Mouse (Mus musculus) forelimb bud, embryonic 11.5 days (tissue): ENCODE results near the gene Tmem183a.

Experiments used
- DNase-seq: peaks from one replicate; pipeline ENCODE4 v3.0.0-alpha.2; 2012; ENCODE audit warnings: low read depth, low spot score

Tmem183a gene

DNA sequence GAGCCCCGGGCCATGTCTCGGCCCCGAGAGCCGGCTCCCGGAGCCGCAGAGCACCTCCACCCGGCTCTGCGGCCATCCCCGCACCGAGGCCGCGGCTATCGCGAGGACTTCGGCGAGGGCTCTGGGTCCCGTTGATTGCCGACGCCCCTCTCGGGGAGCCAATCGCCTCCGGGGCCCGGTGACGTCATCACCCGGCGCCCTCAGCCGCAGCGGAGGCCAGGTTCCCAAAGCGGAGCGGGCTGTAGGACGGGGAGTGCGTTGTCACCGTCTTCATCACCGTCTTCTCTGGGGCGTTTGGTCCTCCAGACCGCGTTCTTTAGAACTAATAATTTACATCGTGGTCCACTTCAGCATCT is at the start of gene Tmem183a:
Gene Tmem183a (minus strand): TSS at position 123 of the 356 bp plus-strand sequence.
- DNase-seq: peak; percentile 95

DNA sequence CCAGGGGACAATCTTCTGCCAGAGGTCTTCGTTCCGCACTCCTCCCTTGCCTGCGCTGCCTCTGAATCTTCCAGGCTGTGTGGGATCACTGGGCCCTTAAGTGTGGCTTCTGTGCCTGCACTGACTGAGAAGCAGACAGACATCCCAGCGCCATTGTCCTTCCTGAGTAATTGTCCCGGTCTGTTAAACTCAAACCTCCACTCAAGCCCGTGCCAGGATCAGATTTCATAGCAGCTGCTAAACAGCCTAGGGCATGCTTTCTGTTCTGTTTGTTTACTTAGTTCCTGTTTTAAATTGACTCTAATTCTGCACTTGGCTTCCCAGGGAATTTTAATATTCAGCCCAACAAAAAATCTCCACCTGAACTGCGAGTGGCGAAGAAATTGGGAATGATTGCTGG is 46.3 kb upstream of the Tmem183a start:
- DNase-seq: no peak

DNA sequence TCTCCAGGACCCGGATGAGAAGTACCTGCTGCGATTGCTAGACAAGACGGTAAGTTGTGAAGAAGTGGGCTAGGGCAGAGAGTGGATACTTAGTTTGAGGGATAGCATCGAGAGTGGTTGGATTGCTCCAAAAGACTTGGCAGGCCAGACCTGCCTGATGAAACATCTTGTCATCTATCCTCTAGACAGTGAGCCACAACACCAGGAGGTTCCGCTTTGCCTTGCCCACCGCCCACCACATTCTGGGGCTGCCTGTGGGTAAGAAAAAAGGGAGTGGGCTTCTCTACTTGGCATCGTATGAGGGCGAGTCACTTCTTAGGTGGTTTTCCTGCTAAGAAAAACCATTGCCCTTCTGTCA is 44.6 kb upstream of the Tmem183a start:
- DNase-seq: no peak

DNA sequence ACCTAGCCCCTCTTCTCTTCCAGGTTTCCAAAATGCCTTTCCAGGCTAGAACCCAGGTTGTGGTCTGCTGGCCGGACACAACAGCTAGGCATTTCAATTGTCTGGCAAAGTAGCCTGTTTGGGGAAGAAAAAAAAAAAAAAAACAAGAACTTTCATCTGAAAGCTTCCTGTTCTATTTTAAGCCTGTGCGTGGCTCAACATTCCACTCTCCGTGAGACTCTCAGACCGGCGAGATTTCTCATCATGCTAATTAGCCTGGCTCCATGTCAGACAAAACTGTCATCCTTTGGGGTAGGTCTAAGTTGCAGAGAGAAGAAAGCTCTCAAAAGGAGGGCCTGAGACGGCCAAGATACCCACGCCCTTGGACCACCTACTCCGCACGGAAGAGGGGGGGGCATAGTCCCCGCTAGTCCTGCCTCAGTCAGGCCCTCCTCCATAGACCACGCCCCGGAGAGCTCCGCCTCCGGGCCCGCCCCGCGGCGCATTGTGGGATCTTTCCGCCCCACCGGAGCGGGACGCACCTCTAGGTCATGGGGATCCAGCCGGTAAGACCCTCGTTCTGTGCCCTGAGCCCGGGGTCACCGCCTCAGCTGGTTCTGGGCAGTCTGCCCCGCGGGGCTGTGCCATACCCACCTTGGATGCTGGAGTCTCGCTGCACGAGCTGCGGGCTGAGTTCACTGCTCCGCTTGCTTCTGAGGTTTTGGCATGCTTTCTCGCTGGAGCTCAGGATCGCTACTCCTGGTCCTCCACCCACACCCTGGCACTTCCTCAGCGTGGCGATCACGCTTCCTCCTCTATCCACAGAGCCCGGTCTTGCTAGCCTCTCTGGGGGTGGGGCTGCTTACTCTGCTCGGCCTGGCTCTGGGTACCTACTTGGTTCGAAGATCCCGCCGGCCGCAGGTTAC is 44.0 kb upstream of the Tmem183a start, which contains the start of gene Cyb5r1:
Gene Cyb5r1 (plus strand): TSS at position 51 of the 905 bp plus-strand sequence.
- peak; percentile 74 for DNase-seq

DNA sequence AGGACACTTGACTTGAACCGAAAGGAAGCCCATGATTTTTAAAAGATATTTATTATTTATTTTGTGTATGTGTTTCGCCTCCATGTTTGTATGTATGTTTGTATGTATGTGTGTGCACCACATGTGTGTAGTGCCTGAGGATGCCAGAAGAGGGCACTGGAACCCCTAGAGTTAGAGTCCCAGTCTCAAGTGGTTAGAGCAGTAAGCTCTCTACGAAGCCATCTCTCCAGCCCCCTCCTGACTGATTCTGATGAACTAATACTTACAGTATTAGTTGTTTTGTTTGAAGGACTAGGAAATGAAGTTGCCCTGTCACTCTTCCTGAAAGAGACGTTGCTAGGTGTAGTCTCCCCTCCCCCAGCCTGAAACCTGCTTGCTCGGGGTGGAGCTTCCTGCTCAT is 38.0 kb upstream of the Tmem183a start:
- DNase-seq: no peak

DNA sequence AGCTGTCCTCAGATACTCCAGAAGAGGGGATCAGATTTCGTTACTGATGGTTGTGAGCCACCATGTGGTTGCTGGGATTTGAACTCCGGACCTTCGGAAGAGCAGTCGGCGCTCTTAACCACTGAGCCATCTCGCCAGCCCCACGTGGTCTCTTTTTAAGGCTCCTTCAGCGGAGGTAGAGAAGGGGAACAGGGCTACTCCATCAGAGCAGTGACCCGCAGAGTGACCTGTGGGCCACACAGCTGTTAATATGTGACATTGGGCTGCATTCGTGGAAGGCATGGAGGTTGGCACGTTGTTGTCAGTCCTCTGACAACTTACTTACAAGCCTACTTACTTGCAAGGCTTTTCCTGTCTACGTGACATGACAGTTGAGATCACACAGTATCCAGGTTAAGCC is 36.4 kb upstream of the Tmem183a start:
- DNase-seq: no peak

DNA sequence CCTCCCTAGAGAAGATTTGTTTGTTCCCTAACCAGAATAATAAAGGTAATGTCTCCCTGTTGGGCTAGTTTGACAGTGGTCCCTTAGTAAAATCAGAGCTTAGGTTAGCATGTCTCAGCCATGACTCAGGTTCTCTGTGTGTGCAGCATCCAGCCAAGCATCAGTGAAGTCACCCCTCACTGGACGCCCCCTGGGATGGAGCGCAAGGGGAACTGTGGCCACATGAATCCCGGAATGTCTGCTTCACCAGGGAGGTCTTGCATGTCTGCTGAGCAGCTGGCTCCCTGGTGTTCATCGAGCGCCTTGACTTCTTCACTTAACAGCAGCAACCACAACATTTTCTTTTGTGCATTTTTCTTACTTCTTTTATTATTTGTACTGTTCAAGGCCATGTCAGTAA is 32.0 kb upstream of the Tmem183a start:
- no peak for DNase-seq

DNA sequence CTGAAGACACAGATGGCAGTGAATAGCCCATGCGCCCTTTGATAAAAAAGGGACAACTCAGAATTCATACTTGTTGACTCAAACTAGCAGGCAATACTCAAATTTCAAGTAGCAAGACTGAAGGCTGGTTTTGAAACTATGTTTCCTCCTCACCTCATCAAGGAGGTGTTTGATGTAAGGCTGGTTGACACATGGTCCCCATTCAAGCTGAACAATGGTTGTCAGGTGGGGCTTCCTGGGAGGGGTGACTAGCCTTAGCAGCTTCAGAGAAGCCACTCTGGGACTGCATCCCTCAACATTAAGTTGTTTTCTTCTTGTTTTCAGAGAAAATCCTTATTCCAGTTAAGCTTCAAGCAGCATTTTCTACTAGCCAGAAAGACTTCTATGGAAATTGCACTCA is 23.9 kb upstream of the Tmem183a start, which contains the start of gene 4933406M09Rik:
Gene 4933406M09Rik (plus strand): TSS at position 275 of the 400 bp plus-strand sequence.
- no peak for DNase-seq

DNA sequence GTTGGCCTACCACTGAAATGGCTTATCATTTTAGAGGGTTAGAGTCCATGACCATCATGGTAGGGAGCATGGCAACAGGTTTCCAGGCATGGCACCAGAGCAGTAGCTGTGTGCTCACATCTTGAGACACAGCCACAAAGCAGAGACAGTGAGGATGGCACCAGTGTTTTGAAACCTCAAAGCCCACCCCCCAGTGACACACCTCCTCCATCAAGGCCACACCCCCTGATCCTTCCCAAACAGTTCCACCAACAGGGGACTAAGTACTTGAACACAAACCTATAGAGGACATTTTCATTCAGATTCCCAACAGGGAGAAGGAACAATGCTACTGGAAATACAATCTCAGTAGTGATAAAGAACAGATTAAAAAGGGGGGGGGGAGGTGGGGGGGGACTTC is 23.4 kb upstream of the Tmem183a start:
- DNase-seq: no peak

DNA sequence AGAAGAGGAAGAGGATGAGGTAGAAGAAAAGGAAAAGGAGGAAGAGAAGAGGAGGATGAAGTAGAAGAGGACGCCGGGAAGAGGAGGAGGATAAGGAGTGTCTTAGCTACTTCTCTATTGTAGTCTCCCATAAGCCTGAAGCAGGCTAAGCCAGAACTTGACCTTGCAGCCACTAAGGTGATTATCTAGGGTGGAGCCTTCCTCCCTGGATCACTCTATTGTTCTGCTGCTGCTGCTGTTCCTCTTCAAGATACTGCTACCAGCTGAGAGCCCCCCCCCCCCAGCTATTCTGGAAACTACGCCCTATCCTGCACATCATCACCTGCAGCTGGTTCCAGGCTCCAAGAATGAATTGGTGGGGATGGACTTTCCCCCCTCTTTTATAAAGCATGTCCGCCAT is 22.8 kb upstream of the Tmem183a start:
- DNase-seq: no peak

DNA sequence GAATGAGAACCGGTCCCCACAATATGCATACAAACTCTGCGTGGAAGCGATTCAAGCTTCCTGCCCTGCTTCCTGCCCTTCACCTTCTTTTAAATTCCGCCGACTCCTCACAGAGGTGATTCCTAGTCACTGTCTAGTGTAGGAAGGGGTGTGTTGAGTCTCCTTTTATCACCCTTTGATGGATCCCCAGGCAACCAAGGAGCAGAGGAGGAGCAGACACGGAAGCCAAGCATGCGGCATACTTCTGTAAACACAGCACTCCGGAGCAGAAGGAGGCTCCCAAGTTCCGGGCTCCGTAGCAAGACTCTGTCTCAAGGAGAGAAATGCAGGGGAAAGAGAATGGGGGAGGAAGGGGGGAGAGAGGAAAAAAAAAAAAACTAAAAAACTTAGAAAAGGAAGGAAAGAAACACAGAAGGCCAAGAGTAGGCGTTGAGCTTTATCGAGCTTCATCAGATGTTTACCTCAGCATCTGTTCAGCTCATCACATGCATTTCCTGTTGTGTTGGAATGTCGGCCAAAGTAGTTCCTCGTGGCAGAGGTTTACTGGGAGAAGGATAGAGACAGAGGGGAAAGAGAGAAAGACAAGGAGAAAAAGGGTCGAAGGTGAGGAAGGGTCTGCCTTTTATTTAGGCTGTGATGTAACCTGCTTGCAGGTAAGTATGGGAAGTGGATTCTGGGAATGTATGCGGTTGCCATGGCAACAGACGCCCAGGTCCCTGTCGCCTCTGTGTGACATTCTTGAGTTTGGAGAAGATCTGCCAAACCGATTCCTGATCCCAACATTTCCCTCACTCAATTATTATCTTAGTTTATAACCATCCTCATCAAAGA is 20.2 kb upstream of the Tmem183a start:
- peak; percentile 40 for DNase-seq

DNA sequence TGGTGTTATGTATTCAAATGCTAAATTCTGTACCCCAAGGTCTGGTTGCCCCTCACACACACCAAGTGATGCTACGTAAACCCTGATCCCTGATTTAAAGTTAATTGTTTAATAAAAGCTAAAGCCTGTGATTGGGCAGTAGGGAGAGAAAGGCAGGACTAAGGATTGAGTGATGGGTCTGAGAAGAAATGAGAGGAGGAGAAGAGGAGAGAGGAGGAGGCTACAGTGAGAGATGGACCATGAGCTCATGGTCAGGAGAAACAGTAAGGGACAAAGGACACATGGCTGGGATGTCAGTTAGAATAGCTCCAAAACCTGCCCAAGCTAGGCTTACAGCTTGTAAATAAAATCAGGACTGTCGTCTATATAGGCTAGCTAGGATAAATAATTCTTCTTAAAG is 19.3 kb upstream of the Tmem183a start:
- no peak for DNase-seq

DNA sequence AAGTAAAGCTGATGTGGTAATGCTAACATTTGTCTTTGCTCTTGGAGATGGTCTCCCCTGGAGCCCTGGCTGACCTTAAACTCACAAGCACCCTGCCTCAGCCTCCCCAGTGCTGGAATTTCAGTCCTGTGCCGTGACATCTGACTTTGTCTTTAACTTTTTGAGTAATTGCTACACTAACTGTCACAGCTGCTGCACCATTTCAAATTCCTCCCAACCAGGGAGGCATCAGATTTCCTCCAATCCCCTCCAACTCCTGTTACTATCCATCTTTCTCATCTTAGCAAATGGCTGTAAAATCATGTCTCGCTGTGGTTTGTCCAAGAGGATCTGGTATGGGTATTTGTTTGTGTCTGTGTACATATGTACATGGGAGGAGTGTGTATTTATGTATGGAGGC is 12.3 kb upstream of the Tmem183a start:
- no peak for DNase-seq

DNA sequence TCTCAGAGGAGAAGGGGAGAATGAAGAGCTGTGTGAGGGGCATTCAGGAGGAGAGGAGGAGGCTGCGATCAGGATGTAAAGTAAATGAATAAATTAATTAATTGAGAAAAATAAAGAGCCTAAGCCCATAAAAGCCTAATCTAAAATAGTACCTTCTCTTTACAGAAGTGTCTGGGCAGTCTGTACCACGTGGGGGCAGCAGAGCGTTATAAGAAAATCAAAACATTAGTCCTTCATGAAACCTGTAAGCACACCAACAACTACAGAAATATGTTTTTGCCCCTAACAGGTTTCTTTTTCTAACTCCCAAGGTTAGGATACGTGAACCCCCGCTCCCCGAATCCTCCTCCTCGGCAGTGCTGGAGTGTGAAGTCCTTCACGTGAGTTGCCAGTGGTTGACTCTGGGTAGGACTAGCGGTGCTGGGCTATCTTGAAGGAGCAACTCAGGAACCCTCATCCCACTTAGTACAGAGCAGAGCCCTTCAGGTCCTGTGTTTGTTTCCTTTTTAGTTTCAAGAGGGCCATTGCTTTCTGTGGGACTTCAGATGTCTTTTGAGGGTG is 7.1 kb upstream of the Tmem183a start:
- DNase-seq: no peak

DNA sequence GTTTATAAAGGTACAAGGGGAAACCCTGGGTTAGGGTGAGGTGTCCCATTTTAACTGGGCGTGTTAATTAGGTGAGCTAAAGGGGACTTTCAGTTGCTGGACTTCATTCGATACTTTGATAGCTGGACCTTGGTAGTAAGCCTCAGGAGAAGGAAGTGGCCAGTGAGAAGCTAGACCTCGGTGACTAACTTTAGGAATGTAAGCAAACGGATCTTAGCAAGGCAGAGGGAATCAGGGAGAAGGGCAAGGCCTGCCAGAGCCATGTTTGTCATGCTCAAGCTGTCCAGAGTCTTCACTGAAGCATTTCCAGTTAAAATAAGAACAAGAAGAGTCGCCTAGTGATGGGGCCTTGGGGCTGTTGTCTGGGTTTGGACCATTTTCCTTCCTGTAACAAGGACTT is 3.7 kb upstream of the Tmem183a start:
- DNase-seq: no peak

DNA sequence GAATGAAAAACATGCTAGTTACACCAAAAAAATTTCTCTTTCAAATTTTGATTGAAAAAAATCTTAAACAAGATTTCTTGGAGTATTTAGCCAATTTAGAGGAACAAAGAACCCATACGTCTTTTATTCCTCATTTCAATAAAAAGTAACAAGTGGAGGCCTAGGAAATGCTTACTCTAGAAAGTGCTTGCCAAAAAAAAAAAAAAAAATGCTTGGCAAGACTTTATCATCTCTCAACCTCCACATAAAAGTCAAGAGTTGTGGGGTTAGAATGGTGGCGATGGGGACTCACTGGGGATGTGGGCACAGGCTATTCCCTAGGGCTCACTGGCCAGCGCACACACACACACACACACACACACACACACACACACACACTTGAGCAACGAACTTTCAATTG is 1.4 kb upstream of the Tmem183a start:
- DNase-seq: no peak

DNA sequence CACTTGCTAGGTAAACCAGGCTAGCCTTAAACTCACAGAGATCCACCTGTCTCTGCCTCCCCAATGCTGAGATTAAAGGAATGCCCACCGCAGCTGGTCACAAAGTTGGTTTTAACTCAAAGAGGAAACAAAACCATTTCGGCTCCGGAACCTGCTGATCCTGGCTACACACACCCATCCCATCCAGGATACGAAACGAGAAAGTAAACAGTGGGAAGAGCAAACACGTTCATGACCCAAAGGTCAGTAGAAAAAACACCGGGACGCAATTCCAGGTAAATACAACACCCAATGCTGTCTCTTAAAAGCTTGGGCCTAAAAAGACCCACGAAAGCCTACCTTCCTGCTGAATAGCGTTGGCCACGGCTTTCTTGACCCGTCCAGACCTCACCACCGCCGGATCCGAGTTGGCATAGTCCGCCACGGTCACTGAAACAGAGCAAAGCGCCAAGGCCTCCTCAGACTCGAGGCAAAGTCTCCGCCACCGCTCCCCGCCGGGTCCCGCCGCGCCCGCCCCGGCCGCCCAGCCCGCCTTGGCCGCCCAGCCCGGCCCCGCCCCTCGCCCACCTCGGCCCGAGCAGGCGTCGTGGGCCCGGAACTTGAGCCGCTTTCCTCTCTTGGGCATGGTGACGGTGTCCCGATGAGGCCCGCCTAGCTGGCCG is 453 bp downstream of the Tmem183a start:
- no peak for DNase-seq

DNA sequence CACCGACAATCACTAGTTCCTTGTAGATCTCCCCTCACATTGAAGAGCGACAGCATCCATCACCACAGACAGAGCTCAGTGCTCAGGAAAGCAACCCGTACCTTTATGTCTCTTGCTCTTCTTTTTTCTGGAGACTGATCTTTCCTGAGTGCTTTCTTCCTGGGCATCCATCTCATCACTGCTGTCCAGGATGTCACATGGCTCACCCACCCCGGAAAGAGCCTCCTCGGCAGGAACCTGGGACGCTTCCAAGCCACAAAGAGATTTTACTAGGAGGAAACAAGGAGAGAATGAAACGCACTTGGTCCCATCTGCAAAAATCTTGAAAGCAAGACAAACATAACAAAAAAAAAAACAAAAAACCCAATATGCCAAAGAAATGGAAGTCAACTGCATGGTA is 1.1 kb downstream of the Tmem183a start:
- DNase-seq: no peak

DNA sequence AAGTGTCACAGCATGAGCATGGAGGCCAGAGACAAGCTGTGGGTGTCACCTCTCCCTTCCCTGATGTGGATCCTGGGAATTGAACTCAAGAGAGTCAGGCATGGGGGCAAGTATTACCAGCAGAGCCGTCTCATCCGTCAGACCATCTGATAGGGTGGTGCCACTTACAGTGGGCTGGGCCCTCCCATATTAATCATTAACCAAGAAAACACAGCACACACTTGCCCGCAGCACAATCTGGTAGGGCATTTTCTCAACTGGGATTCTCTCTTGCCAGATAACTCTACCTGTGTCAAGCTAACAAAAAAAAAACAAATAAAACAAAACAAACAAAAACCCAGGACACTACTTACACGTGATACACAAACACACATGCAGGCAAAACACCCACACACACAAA is 4.3 kb downstream of the Tmem183a start:
- no peak for DNase-seq

DNA sequence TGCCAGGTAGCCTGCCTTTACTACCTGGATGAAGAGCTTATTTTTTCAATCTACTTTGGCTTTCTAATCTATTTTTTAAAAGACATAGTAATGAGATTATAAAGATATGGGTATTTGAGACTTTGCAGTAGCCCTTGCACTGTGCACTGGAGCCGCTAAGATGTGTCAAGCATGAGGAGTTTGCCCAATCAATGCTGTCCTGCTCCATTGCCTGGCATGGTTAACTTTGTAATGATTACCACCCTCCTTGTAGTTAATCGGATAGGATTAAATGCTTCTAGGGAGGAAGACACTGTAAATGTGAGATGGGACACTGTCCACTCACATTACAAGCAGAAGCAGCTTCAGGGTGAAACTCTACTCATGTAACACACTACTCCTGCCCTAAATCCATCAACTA is 8.5 kb downstream of the Tmem183a start:
- no peak for DNase-seq

DNA sequence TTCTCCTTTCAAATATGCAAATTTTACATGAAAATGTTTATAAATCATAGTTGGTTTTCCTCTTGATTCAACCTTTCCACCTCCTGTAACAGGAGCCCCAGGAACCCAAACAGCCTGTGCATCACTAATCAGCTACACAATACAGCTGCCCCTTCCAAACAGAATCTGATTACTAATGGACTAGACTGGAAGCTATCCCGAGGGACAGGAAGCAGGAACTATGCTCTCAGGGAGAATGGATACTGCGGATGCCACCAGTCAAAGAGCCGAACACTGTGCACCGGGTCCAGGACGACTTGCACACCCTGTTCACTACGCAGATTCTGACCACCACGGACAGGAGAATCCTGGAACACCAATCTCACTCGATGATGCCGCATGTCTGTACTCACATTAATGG is 14.0 kb downstream of the Tmem183a start:
- DNase-seq: no peak

DNA sequence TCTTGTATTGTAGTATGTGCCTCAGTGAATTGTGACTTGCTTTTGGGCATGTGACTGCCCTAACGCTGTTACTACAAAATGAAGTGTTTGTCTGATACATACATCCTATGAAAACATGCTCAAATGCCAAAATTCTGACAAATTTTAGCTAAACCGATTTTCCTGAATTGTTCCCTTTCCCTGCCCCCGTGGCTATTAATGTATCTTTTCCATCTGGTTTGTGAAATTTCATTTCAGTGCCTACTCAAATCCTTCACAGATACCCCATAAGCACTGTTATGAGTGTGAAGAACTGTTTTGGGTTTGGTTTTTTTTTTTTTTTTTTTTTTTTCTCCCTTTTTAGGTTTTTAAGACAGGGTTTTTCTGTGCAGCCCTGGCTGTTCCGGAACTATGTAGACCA is 16.7 kb downstream of the Tmem183a start:
- DNase-seq: no peak
